Mouse (Mus musculus): ENCODE results near the gene Dzip3.

DNA sequence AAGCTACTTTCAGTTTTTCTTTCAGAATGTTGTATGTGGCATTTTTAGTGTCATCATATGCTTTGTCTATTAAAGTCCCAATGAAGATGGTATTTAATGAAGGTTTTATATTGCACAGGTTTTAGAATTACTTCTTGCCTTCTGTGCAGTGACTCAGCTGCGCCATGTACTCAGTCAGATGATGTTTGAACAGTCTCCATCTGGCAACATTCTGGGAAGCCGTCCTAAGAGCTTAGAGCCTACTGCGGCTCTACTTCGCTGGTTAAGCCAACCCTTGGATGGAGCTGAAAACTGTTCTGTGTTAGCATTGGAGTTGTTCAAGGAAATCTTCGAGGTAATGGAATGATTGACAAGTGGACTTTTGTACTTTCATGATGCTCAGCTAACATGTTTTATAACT is 10.2 kb upstream of the Dzip3 start:
- TF ChIP-seq CTCF (IDR thresholded peaks at IDR 0.05; ENCODE audit: low read depth, low read length) (no peak), POLR2A (IDR thresholded peaks at IDR 0.05; ENCODE audit: extremely low read depth, insufficient read depth, low read length) (no peak)
